ENCODE assay signal across 13 mouse cellular contexts in the genomic region with DNA sequence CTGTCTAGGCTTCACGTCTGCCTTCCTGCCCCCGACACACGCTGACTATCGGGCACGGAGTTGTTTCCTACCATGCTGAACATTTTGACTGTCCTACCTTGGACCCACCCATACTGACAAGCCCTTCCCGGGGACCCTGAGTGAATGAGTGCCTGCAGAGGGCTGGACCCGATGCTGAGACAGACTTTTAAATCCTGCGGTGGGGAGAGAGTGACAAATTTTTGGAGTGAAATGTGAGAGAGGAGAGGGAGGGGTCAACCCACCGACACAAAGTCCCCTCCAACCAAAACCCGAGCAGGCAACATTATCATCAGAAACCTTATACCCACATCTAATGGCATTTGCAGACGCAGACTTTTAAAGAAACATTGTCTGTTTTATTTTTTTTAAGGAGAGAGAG. TPM values are rescaled to one million over a fixed set of nuclear protein-coding genes. Genes with fewer than 3 reads are reported as not detected.
A peak's percentile ranks its signal among the peaks of the same experiment; 100 is the strongest.
DNase-seq lines count a peak whose midpoint lies in the region; ATAC-seq and TF ChIP-seq lines count a peak whose summit lies in the region.
"Had no signal": no experiment of that assay in that cellular context is flagged by ENCODE, and none has a peak within 500 bp of the region (broad histone marks: within the 10 kb centered on the region; RNA-seq: fewer than 3 reads in every experiment).

A gene (minus strand): TSS at position 171 of the 400 bp plus-strand sequence.

- peak; percentile 24 for DNase-seq in kidney, adult 2 months
- no peak for DNase-seq in kidney, postnatal 14 days
- peak; percentile 67 for DNase-seq in embryo, embryonic 10 days (ENCODE audit: low spot score)
- peak; percentile 76 for DNase-seq in limb, embryonic 14.5 days (ENCODE audit: low spot score)
- no peak for DNase-seq in ovary, adult 18-20 months (ENCODE audit: low spot score)
- no peak for DNase-seq in thymus, postnatal 36 days
- DNase-seq: cerebellum, adult 11 months; right cerebral cortex, adult 18-20 months had no signal

- H3K4me1 ChIP-seq in kidney, adult 2 months (ENCODE audit: control insufficient read depth, insufficient read depth, low read length): no peaks in the 10 kb centered on the region
- H3K4me1 ChIP-seq in heart, embryonic 12.5 days (replicated peaks): peaks cover 57% of the 10 kb centered on the region
- peaks cover 47% of the 10 kb centered on the region for H3K4me1 ChIP-seq in limb, embryonic 14.5 days (ENCODE audit: control insufficient read depth, insufficient read depth, low read length)
- peaks cover 18% of the 10 kb centered on the region for H3K4me1 ChIP-seq in midbrain, embryonic 15.5 days

- H3K27me3 ChIP-seq in kidney, adult 2 months (replicated peaks; ENCODE audit: control insufficient read depth, insufficient read depth, low read length): no peaks in the 10 kb centered on the region; the same call in 1 of the 2 replicates
- H3K27me3 ChIP-seq in heart, embryonic 12.5 days (replicated peaks): peaks cover 12% of the 10 kb centered on the region; the same call in 1 of the 2 replicates
- H3K27me3 ChIP-seq in limb, embryonic 14.5 days (ENCODE audit: control insufficient read depth, insufficient read depth, low read length): 0 out of 2 replicates have a peak, but pooled peaks cover 4% of the 10 kb centered on the region
- 0 out of 2 replicates have a peak, but pooled peaks cover 6% of the 10 kb centered on the region for H3K27me3 ChIP-seq in midbrain, embryonic 15.5 days (replicated peaks)

- no peak for TF ChIP-seq CTCF in kidney, adult 2 months (conservative IDR thresholded peaks at IDR 0.05; ENCODE audit: insufficient read depth, insufficient read length, low read depth, low read length)

- no peak for ATAC-seq in heart, embryonic 12.5 days (ENCODE audit: insufficient number of reproducible peaks, low FRiP score)
- peak; percentile 82 for ATAC-seq in limb, embryonic 14.5 days (ENCODE audit: low FRiP score, low read depth)
- no peak for ATAC-seq in midbrain, embryonic 15.5 days (replicated peaks)
- ATAC-seq: forebrain, embryonic 14.5 days; hindbrain, embryonic 16.5 days had no signal

- H3K4me3 ChIP-seq in kidney, adult 2 months (ENCODE audit: insufficient read depth, low read depth, low read length): peak within 1 kb of the TSS; percentile 36
- peak within 1 kb of the TSS; percentile 38 for H3K4me3 ChIP-seq in heart, embryonic 12.5 days
- peak within 1 kb of the TSS; percentile 8 for H3K4me3 ChIP-seq in limb, embryonic 14.5 days (replicated peaks; ENCODE audit: low read length)
- H3K4me3 ChIP-seq in midbrain, embryonic 15.5 days: no peak within 1 kb of the TSS

- WGBS in kidney, adult 2 months: 6% methylated on average over 11 of the region's 11 CpGs
- 19% methylated on average over 11 of the region's 11 CpGs for WGBS in heart, embryonic 12.5 days
- 2% methylated on average over 11 of the region's 11 CpGs for WGBS in limb, embryonic 14.5 days
- whole genome bisulfite sequencing in midbrain, embryonic 15.5 days: 41% methylated on average over 11 of the region's 11 CpGs

- peak within 1 kb of the TSS; percentile 58 for H3K4me2 ChIP-seq in heart, embryonic 12.5 days
- H3K4me2 ChIP-seq in limb, embryonic 14.5 days (replicated peaks; ENCODE audit: low read depth, low read length, severe bottlenecking): peak within 1 kb of the TSS; percentile 41
- no peak within 1 kb of the TSS for H3K4me2 ChIP-seq in midbrain, embryonic 15.5 days
- H3K4me2 ChIP-seq: midbrain, embryonic 11.5 days had no signal

- H3K36me3 ChIP-seq in kidney, adult 2 months (ENCODE audit: control insufficient read depth, insufficient read depth, low read length): no peaks in the 10 kb centered on the region
- H3K36me3 ChIP-seq in heart, embryonic 12.5 days: no peaks in the 10 kb centered on the region
- H3K36me3 ChIP-seq in limb, embryonic 14.5 days (ENCODE audit: control insufficient read depth, insufficient read depth, low read length): no peaks in the 10 kb centered on the region
- no peaks in the 10 kb centered on the region for H3K36me3 ChIP-seq in midbrain, embryonic 15.5 days (replicated peaks)

- no peaks in the 10 kb centered on the region for H3K9me3 ChIP-seq in heart, embryonic 12.5 days (replicated peaks)
- no peaks in the 10 kb centered on the region for H3K9me3 ChIP-seq in limb, embryonic 14.5 days (ENCODE audit: control insufficient read depth, low read length)
- H3K9me3 ChIP-seq in midbrain, embryonic 15.5 days: no peaks in the 10 kb centered on the region

- H3K27ac ChIP-seq in kidney, adult 2 months (ENCODE audit: insufficient read depth, low read depth, low read length): peak within 1 kb of the TSS; percentile 48
- H3K27ac ChIP-seq in heart, embryonic 12.5 days (ENCODE audit: poor library complexity, severe bottlenecking): peak within 1 kb of the TSS; percentile 67; the same call in 1 of the 2 replicates
- H3K27ac ChIP-seq in limb, embryonic 14.5 days (replicated peaks; ENCODE audit: low read depth, low read length): peak within 1 kb of the TSS; percentile 34
- no peak within 1 kb of the TSS for H3K27ac ChIP-seq in midbrain, embryonic 15.5 days

- H3K9ac ChIP-seq in heart, embryonic 12.5 days: peak within 1 kb of the TSS; percentile 75
- H3K9ac ChIP-seq in limb, embryonic 14.5 days (ENCODE audit: low read depth, low read length, severe bottlenecking): peak within 1 kb of the TSS; percentile 14
- no peak within 1 kb of the TSS for H3K9ac ChIP-seq in midbrain, embryonic 15.5 days

- no peak for TF ChIP-seq POLR2A in kidney, adult 2 months (IDR thresholded peaks at IDR 0.05; ENCODE audit: low read depth, low read length)
- no peak for TF ChIP-seq POLR2A in limb, embryonic 14.5 days (IDR thresholded peaks at IDR 0.05; ENCODE audit: borderline replicate concordance, extremely low read depth, insufficient read depth, insufficient read length)

RNA-seq across cellular contexts. Expression of the gene that starts here (rescaled TPM):
- 3.5 and 4.8 TPM in 2 replicates for polyA plus RNA-seq in kidney, adult 2 months (2012; rRNA removed)
- polyA plus RNA-seq in heart, embryonic 12.5 days (2016; fragmentation: Nextera tagmentation; extraction: Ambion mirVana): 22.7 and 24.1 TPM in 2 replicates
- 20.0 and 20.8 TPM in 2 replicates for polyA plus RNA-seq in limb, embryonic 14.5 days (2012; rRNA removed)
- 14.0 and 15.2 TPM in 2 replicates for polyA plus RNA-seq in limb, embryonic 14.5 days (2014; fragmentation: Nextera tagmentation; extraction: Ambion mirVana)
- 0.57 and 0.75 TPM in 2 replicates for polyA plus RNA-seq in midbrain, embryonic 15.5 days (2015; fragmentation: Nextera tagmentation; extraction: Ambion mirVana)

Comparison
In these comparisons a context has a peak if more than half of its experiments do, and no peak if none do; other contexts are left out.
1. DNase-seq: peak in kidney, adult 2 months (single experiment), embryo, embryonic 10 days (single experiment) and limb, embryonic 14.5 days (single experiment); none in kidney, postnatal 14 days (single experiment), ovary, adult 18-20 months (single experiment) and thymus, postnatal 36 days (0 of 2).